Mouse (Mus musculus) adrenal gland, postnatal 25 days (tissue): ENCODE results near the gene Tenm3. TPM values are rescaled to one million over a fixed set of nuclear protein-coding genes. Genes with fewer than 3 reads are reported as not detected.

Experiments used
- DNase-seq: peaks from one replicate; pipeline ENCODE4 v3.0.0; 2021; ENCODE audit warnings: mixed read lengths
- total RNA-seq: library from RNA; stranded (reverse); gene quantifications from 2 replicates; pipeline ENCODE4 v1.2.3, GENCODE M21; 2021

Tenm3 gene
- total RNA-seq, 1 experiment from 2014 or later, result 42.5 TPM

DNA sequence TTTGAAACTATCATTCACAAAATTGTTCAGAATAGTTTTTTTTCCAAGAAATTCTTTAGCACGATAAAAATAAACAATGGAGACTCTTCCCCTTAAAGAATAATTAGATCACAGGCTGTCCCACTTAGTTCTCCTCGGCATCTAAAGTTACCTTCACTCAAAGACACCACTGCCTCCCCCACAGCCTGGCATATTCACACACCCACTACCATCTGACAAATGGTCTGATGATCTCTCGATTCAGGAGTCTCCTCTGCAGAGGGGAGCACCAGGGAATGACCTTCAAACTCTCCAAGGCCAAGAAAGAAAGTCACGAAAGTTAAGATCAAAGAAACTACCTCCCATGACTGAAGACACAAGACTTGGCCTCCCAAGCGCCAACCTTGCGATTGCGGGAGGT, 329.9 kb downstream of the Tenm3 start:
- no peak for DNase-seq

DNA sequence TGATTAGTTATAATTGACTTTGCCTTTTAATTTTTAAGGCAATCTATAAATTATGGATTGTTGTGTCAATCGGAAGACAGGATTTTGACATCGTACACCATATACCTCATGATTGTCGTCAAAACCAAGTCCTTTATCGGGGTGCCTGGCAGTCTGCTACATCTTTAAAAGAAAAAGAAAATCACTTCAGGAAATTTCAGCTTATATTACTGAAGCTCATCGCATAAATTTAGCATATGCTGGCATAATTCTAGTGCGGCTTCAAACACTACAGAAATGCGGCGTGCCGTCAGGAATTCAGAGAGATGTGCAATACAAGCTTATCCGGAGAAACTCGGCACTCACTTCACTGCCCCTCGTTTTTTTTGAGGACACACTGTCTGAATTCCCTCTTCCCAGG, 332.2 kb downstream of the Tenm3 start:
- no peak for DNase-seq

GRCm38 (mm10) chr8:48511137-48511536, 332.6 kb downstream of the Tenm3 start:
- no peak for DNase-seq

- no peak for DNase-seq
Measured at GRCm38 (mm10) chr8:48508641-48509599, 334.8 kb downstream of the Tenm3 start.

DNA sequence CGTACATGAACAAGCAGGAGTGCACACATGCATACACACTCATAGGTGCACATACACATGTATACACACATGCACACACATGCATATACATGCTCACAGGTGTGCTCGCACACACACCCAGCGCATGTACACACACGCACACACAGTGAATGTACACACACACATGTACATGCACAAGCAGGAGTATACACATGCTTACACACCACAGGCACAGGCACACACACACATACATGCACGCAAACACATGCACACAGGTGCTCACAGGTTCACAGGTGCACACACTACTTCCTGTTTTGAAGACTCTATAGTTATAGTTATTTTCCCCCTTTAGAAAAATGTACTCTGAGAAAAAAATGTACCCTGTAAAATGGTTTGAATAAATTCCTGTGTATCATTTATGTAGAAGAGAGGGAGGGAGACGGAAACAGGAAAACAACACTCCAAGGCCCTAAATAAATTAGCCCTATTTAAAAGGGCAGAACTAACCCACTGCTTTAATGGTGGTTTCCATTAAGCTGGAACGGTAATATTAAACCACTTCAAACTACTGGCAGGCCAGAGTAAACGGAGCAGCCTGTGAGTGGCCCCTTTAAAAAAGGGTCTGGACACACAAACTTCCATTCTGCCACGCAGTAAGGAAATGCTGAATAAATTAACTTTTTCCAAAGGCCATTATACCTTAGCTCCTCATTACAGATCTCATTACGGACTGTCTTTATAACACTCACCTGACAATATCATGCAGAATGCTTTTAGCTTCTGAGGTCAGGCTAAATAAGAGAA, 335.8 kb downstream of the Tenm3 start:
- DNase-seq, result no peak

GRCm38 (mm10) chr8:48492491-48492890, 351.3 kb downstream of the Tenm3 start:
- DNase-seq, result no peak

- DNase-seq, result no peak
Measured at GRCm38 (mm10) chr8:48490635-48491165, 353.1 kb downstream of the Tenm3 start.

GRCm38 (mm10) chr8:48489936-48490634, 353.7 kb downstream of the Tenm3 start:
- no peak for DNase-seq

GRCm38 (mm10) chr8:48489417-48489816, 354.3 kb downstream of the Tenm3 start:
- no peak for DNase-seq

DNA sequence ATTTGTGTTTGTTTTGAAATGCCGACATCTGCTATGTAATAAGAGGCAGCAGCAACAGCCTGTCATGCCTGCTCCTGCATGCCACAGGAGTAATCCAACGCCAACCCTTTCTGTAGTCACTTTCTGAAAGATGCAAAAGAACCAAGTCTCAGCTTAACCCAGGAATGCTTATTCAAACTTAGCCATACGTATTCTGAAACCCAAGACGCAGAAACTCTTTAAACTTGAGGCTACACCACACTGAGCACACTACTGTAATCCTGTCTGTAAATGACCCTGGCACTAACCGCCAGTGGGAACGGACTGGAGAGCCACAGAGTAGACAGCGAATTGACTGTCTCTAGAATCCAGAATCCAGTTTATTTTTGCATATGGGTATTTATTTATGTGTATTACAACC, 354.9 kb downstream of the Tenm3 start:
- DNase-seq, result no peak

DNA sequence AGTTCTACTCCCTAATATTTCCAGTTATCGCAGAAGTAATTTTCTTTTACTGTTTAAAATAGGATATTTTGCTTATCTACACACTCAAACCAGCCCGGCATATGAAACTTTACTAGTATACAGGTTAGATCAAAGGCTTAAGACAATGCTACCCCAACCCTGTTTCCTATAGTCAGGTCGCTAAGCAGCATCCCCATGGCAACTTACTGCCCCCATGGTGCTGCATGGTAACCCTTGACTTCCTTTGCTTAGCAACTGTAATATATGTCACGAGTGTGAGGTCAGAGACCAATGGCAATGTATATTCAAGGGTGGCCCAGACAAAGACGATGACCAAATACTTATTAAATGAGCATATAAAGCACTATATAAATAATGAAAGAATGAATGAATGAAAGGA, 359.6 kb downstream of the Tenm3 start:
- no peak for DNase-seq

DNA sequence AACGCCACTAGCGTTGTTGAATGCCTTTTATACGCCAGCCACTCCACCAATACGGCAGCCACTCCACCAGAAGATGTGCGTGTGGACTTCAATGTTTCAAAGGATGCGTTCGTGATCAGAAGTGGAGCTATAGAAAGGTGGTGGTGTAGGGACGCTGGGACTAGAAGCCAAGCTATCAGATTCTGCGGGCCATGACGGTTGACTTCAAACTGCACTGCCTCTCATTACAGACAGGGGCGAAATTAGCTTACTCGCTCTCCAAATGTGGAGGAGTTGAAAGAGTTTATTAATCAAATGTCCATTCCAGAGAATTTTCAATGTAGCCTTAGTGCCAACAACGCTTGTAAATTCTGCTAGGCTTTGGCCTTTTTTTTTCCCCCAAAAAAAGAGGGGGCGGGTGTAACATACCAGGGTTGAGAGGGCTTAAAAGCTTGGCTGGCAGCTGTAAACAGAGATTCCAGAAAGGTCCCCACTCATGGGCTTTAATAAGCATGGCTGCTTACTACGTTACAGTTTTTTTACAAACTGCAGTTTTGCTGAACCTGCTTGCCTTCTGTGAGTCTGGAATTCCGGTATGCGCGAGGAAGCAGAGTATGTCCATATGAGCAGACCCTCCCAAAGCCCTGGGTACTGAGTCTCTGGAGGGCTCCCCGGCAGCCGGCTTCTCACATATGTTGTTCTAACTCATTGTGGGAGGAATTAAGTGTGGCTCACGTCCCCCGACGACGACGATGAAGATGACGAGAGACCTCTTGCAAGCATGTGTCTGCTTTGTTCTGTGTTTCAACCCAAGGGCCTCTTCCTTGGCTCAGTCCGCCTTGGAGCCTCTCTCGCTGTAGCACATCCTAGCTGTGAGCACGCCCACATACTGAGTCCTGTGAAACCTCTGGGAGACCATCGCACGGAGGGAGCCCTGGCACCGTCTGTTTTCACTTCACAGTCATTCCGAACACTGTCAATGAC, 361.8 kb downstream of the Tenm3 start:
- DNase-seq, result no peak

DNA sequence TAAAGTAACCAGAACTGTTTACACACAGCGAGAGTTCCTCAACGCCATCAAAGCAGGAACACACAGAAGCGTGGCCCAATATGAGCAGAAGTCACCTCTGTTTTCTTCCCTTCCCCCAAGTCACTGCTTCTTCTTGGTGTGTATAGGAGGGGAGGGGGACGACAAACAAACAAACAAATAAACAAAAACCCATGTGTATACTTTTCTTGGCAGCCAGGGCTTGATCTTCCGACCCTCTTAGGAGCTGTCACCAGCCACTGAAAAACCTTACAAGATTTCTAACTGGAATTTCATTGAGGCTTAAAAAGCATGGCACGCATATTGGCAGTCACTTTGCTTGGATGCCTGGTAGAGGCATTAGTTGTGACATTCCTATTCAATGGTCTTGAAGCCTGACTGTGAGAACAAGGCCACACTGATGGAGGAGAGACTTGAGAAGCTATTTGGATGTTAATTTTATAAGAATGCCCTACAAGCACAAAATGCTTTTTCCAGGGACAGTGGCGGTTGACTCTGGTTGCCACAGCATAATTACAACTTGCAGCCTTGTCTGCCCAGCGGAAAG, 366.3 kb downstream of the Tenm3 start:
- DNase-seq, result no peak

- DNase-seq, result no peak
Measured at GRCm38 (mm10) chr8:48476896-48477295, 366.9 kb downstream of the Tenm3 start.

- DNase-seq, result no peak
Measured at GRCm38 (mm10) chr8:48467633-48468032, 376.1 kb downstream of the Tenm3 start.

DNA sequence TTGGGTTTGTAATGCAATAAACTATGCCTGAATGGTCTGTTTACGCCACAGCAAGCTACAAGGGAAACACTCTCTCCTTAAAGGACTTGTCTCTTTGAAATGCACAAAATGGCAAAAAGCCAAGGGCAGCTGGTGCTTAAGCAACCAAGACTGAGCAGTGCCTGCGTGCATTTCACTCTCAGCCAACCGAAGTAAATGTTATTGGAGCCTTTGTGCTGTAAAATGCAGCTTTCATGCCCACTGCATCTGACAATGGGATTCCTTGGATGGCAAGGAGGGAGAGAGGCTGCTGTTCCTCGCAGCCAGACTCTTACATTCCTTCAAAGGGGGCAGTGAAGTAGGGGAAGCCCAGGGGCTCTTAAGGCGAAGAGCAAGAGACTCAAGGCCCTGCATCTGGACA, 385.4 kb downstream of the Tenm3 start:
- DNase-seq, result peak; percentile 12

DNA sequence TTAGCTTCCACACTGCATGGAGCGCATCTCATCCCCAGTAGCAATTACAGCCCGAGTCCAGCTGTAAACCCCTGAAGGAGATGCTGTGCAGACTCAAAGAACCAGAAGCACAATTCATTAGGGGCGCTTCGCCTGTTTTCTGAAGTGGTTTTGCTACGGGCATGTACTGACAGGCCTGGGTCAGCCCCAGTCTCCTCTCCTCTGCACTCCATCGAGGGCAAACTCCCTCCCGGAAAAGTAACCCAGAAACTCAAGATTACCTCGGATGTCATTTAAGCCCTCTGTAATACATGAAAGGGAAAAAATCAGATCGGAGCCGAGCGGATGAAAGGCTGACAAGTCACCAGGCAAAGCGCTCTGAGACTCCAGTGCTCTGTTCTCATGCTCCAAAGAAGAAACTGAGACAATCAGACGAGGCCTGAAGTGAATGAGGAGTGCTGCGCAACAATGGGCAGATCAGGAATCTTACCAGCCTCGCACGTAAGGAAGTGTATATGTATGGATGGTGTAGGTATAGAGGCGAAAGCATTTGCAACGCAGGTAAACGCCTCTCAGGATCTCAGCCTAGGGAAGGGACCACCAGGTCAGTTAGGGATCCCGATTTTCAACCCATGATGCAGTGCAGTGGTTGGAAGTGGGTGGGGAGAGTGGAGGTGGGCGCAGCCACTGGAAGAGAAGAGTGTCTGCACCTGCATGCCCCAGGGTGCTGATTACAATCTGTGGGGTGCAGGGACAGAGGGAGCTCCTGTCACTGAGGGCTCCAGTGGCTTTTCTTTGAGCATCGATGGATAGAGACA, 387.2 kb downstream of the Tenm3 start:
- no peak for DNase-seq

GRCm38 (mm10) chr8:48451247-48451635, 392.5 kb downstream of the Tenm3 start:
- no peak for DNase-seq

GRCm38 (mm10) chr8:48450397-48451246, 393.1 kb downstream of the Tenm3 start:
- DNase-seq, result no peak
